Mouse (Mus musculus) liver, embryonic 14.5 days (tissue): ENCODE measurements at regions not wholly inside any gene's neighbourhood (a gene's known extent, or its start where the extent isn't known, plus 50 kb on each side); places are given as distances from the start of the nearest gene placed in this dataset.

ENCODE experiments used
- ATAC-seq: fragments of 200-750 bp; cut with Nextera tagmentation; 2 replicates; pipeline ENCODE4 v1.8.0; 2017; ENCODE audit warnings: moderate number of reproducible peaks, mild to moderate bottlenecking, moderate library complexity; ENCODE audit not compliant: insufficient read depth
- DNase-seq, 3 experiments: peaks; one replicate each; pipeline ENCODE4 v3.0.0-alpha.2; 2012 to 2013; ENCODE audit warnings: low read depth in 3 of 3, low spot score in 3 of 3
- H3K27ac ChIP-seq: fragments of 300-500 bp; sonication (generic); 2 replicates; pipeline ENCODE4 v1.5.1; 2014; ENCODE audit warnings: moderate library complexity, mild to moderate bottlenecking, control low read depth, inconsistent platforms
- H3K27me3 ChIP-seq: fragments of 300-500 bp; sonication (generic); 2 replicates; pipeline ENCODE4 v1.6.1; 2014; ENCODE audit warnings: mild to moderate bottlenecking, low read length, moderate library complexity; ENCODE audit not compliant: control insufficient read depth, insufficient read depth
- H3K36me3 ChIP-seq: fragments of 300-500 bp; sonication (generic); replicated peaks from 2 replicates; pipeline ENCODE4 v1.6.1; 2014; ENCODE audit warnings: low read depth; ENCODE audit not compliant: control insufficient read depth, insufficient read depth
- H3K4me1 ChIP-seq, 2 experiments: fragments of 200-500 bp in 1 of 2; fragments of 300-500 bp in 1 of 2; sonication (generic) in 1 of 2; replicated peaks; 2 replicates each; pipeline ENCODE4 v1.6.1; 2012 to 2014; ENCODE audit warnings: antibody characterized with exemption in 1 of 2, inconsistent platforms in 1 of 2, low read length in 1 of 2; ENCODE audit not compliant: control insufficient read depth in 2 of 2, insufficient read depth in 2 of 2
- H3K4me2 ChIP-seq: fragments of 300-500 bp; sonication (generic); 2 replicates; pipeline ENCODE4 v1.6.1; 2014; ENCODE audit warnings: low read depth, mild to moderate bottlenecking, control low read depth, moderate library complexity
- H3K4me3 ChIP-seq, 2 experiments: fragments of 200-500 bp in 1 of 2; fragments of 300-500 bp in 1 of 2; sonication (generic) in 1 of 2; 2 replicates each; pipeline ENCODE4 v1.5.1; 2012 to 2014; ENCODE audit warnings: low read depth in 2 of 2, low read length in 2 of 2, mild to moderate bottlenecking in 2 of 2, control low read depth in 1 of 2, inconsistent platforms in 1 of 2, moderate library complexity in 1 of 2; ENCODE audit not compliant: insufficient read depth in 1 of 2
- H3K9ac ChIP-seq: fragments of 300-500 bp; sonication (generic); replicated peaks from 2 replicates; pipeline ENCODE4 v1.6.1; 2014; ENCODE audit warnings: mild to moderate bottlenecking, control low read depth, moderate library complexity
- H3K9me3 ChIP-seq: fragments of 300-500 bp; sonication (generic); 2 replicates; pipeline ENCODE4 v1.6.1; 2016; ENCODE audit warnings: low read length, mixed read lengths; ENCODE audit not compliant: control insufficient read depth
- CTCF ChIP-seq: IDR thresholded peaks from 2 replicates; pipeline ENCODE4 v1.5.1; 2016; ENCODE audit warnings: antibody characterized with exemption, low read depth, control low read depth
- EP300 ChIP-seq: IDR thresholded peaks from 2 replicates; pipeline ENCODE4 v1.6.1; 2016; ENCODE audit warnings: antibody characterized with exemption, low read depth
- WGBS: fragments of 180-500 bp; shearing (Covaris S2); extraction: QIAGEN DNeasy Blood & Tissue Kit; methylation state at CpG from one replicate; pipeline ENCODE4 v1.1.7; 2014; ENCODE audit not compliant: insufficient replicate concordance; 5-methylcytosine and 5-hydroxymethylcytosine counted together

GRCm38 (mm10) chr13:16325661-16326060 lies 314.0 kb downstream of the Inhba start:
- ATAC-seq (no peak), DNase-seq (no peak)
- WGBS, result 58% methylated on average over 2 of the region's 2 CpGs
- TF ChIP-seq CTCF, result no peak
- no peak for TF ChIP-seq EP300
- H3K9ac ChIP-seq, result no peak overlapping the region
- no peaks in the 10 kb centered on the region for H3K9me3 ChIP-seq
- no peak overlapping the region for H3K4me2 ChIP-seq
- H3K4me1 ChIP-seq, result no peaks in the 10 kb centered on the region
- H3K36me3 ChIP-seq, result no peaks in the 10 kb centered on the region
- H3K4me3 ChIP-seq, result no peak overlapping the region
- H3K27ac ChIP-seq, result no peak overlapping the region
- no peaks in the 10 kb centered on the region for H3K27me3 ChIP-seq

- no peaks in the 10 kb centered on the region for H3K4me1 ChIP-seq
- no peaks in the 10 kb centered on the region for H3K9me3 ChIP-seq
- H3K27me3 ChIP-seq, result no peaks in the 10 kb centered on the region
- TF ChIP-seq CTCF, result no peak
- no peak for TF ChIP-seq EP300
- DNase-seq (no peak), ATAC-seq (no peak)
- H3K9ac ChIP-seq, result no peak overlapping the region
- H3K4me3 ChIP-seq, result no peak overlapping the region
- no peaks in the 10 kb centered on the region for H3K36me3 ChIP-seq
- 58% methylated on average over 1 of the region's 1 CpGs for WGBS
- H3K4me2 ChIP-seq, result no peak overlapping the region
- no peak overlapping the region for H3K27ac ChIP-seq
Observed at GRCm38 (mm10) chr13:16341727-16342126, 330.1 kb downstream of the Inhba start.

DNA sequence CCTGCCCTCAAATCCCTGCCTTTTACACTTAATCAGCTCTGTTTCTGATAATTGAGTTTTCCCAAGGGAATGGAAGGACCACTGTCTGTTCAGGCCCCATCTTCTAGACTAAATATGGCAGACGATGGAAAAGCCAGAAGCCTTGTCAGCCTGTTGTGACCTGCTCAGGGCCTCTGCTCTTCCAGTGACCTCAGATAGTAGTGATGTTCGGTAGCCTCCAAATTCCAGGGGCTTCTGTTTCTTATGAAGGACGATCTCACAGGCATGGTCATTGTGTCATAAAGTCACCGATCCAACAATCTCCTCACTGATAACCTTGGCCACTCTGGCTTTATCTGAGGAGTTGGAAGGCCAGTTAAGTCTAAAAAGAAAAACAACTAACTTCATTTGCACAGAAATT lies 330.5 kb downstream of the Inhba start:
- H3K27ac ChIP-seq, result no peak overlapping the region
- no peaks in the 10 kb centered on the region for H3K27me3 ChIP-seq
- H3K9ac ChIP-seq, result no peak overlapping the region
- H3K9me3 ChIP-seq, result no peaks in the 10 kb centered on the region
- DNase-seq, result no peak
- H3K36me3 ChIP-seq, result no peaks in the 10 kb centered on the region
- H3K4me2 ChIP-seq, result no peak overlapping the region
- WGBS, result 59% methylated on average over 4 of the region's 4 CpGs
- ATAC-seq, result no peak
- no peak overlapping the region for H3K4me3 ChIP-seq
- H3K4me1 ChIP-seq, result no peaks in the 10 kb centered on the region
- TF ChIP-seq CTCF, result no peak
- TF ChIP-seq EP300, result no peak

GRCm38 (mm10) chr13:16343280-16343945 lies 331.8 kb downstream of the Inhba start:
- no peaks in the 10 kb centered on the region for H3K9me3 ChIP-seq
- no peaks in the 10 kb centered on the region for H3K4me1 ChIP-seq
- no peak overlapping the region for H3K4me3 ChIP-seq
- no peak overlapping the region for H3K9ac ChIP-seq
- DNase-seq (no peak), ATAC-seq (no peak)
- H3K27me3 ChIP-seq, result no peaks in the 10 kb centered on the region
- WGBS, result 62% methylated on average over 4 of the region's 4 CpGs
- H3K36me3 ChIP-seq, result no peaks in the 10 kb centered on the region
- TF ChIP-seq EP300 (no peak), CTCF (no peak)
- H3K27ac ChIP-seq, result no peak overlapping the region
- no peak overlapping the region for H3K4me2 ChIP-seq

GRCm38 (mm10) chr13:16349353-16349752 lies 337.7 kb downstream of the Inhba start:
- no peak for DNase-seq
- H3K36me3 ChIP-seq, result no peaks in the 10 kb centered on the region
- no peaks in the 10 kb centered on the region for H3K4me1 ChIP-seq
- no peaks in the 10 kb centered on the region for H3K9me3 ChIP-seq
- 29% methylated on average over 1 of the region's 1 CpGs for WGBS
- H3K4me3 ChIP-seq, result no peak overlapping the region
- H3K9ac ChIP-seq, result no peak overlapping the region
- TF ChIP-seq EP300, result no peak
- no peak for TF ChIP-seq CTCF
- no peak overlapping the region for H3K4me2 ChIP-seq
- no peaks in the 10 kb centered on the region for H3K27me3 ChIP-seq
- H3K27ac ChIP-seq, result no peak overlapping the region
- ATAC-seq, result no peak
